Mouse (Mus musculus) G1E (cell line): ENCODE measurements at regions not wholly inside any gene's neighbourhood (a gene's known extent, or its start where the extent isn't known, plus 50 kb on each side); places are given as distances from the start of the nearest gene placed in this dataset.

Experiments
- ATAC-seq: 2 replicates; pipeline ENCODE4 v1.8.0; 2016; ENCODE audit warnings: mild to moderate bottlenecking; ENCODE audit not compliant: insufficient number of reproducible peaks, poor library complexity, low FRiP score, severe bottlenecking; ENCODE audit errors: extremely low read depth
- DNase-seq: peaks from one replicate; pipeline ENCODE4 v3.0.0; 2012; ENCODE audit warnings: low spot score
- H3K27me3 ChIP-seq: 2 replicates; pipeline ENCODE4 v1.6.1; 2012; ENCODE audit warnings: mild to moderate bottlenecking, low read length, inconsistent platforms; ENCODE audit not compliant: insufficient read depth
- H3K36me3 ChIP-seq: replicated peaks from 2 replicates; pipeline ENCODE3; 2012; ENCODE audit warnings: mild to moderate bottlenecking, inconsistent platforms
- H3K4me1 ChIP-seq: 2 replicates; pipeline ENCODE4 v1.6.1; 2012; ENCODE audit warnings: low read depth, low read length, inconsistent platforms, mixed read lengths; ENCODE audit not compliant: insufficient read depth
- H3K4me3 ChIP-seq: 2 replicates; pipeline ENCODE4 v1.5.1; 2012; ENCODE audit warnings: low read depth, mild to moderate bottlenecking, inconsistent platforms, low read length, moderate library complexity, mixed read lengths
- H3K9me3 ChIP-seq: replicated peaks from 2 replicates; pipeline ENCODE4 v1.6.1; 2012; ENCODE audit warnings: inconsistent platforms
- CTCF ChIP-seq: IDR thresholded peaks from 2 replicates; pipeline ENCODE4 v1.5.1; 2012; ENCODE audit warnings: low read depth, low read length, inconsistent platforms, mixed read lengths
- GATA1 ChIP-seq: IDR thresholded peaks from 2 replicates; pipeline ENCODE4 v1.6.1; 2012; ENCODE audit warnings: borderline replicate concordance, low read length, inconsistent platforms, mixed read lengths
- GATA2 ChIP-seq: IDR thresholded peaks from 2 replicates; pipeline ENCODE4 v1.6.1; 2012; ENCODE audit warnings: low read depth, low read length, inconsistent platforms, borderline replicate concordance
- POLR2AphosphoS5 ChIP-seq: IDR thresholded peaks from 2 replicates; pipeline ENCODE4 v1.6.1; 2012; ENCODE audit warnings: low read depth, low read length, inconsistent platforms; ENCODE audit not compliant: insufficient replicate concordance
- TAL1 ChIP-seq: conservative IDR thresholded peaks from 2 replicates; pipeline ENCODE4 v1.6.1; 2012; ENCODE audit warnings: low read depth, low read length, inconsistent platforms, mixed read lengths

DNA sequence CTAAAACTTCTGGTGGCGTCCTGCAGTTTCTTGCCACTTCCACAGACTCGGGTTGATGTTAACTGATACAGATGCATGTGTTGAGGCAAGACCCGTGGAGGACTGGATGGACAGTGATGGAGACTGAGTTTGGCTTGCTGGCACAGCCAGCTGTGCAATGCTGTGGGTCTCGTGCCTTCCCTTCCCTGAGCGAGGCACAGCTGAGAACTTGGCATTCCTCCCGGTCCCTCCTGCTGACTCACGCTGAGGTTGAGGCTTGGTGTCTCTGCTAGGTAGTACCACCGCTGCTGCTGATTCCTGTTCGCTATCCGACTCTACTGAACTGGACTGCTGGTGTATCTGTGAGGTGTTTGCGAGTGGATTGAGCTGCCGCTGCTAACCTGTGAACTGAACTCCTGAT lies 109.2 kb downstream of the Kif26a start:
- ATAC-seq (no peak), DNase-seq (no peak)
- H3K4me3 ChIP-seq = no peak overlapping the region
- no peaks in the 10 kb centered on the region for H3K4me1 ChIP-seq
- H3K9me3 ChIP-seq = no peaks in the 10 kb centered on the region
- no peaks in the 10 kb centered on the region for H3K36me3 ChIP-seq
- TF ChIP-seq TAL1 = no peak
- TF ChIP-seq GATA2 = no peak
- TF ChIP-seq GATA1 = no peak
- TF ChIP-seq POLR2AphosphoS5 = no peak
- no peak for TF ChIP-seq CTCF
- H3K27me3 ChIP-seq = peaks cover 7% of the 10 kb centered on the region; the same call in 1 of the 2 replicates

DNA sequence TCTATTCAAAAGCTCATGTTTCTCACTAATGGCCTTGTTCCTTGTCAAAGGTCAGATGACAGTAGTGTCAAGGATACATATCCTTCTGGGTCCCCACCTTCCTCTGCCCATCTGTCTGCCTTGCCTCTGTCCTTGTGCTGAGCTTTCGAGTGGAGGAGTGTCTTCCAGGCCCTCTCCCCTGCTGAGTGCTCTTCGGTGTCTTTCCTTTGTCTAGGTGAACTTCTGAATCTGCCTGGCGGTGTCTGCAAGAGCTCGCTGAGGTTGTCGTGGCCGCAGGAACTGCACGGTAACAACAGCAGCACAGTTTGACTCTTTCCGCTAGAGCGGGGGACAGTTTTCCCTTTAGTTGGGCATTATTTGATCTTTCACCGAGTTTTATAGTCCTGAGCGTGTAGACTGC lies 111.7 kb downstream of the Kif26a start:
- no peaks in the 10 kb centered on the region for H3K36me3 ChIP-seq
- peaks cover 7% of the 10 kb centered on the region; the same call in 1 of the 2 replicates for H3K27me3 ChIP-seq
- no peaks in the 10 kb centered on the region for H3K9me3 ChIP-seq
- H3K4me1 ChIP-seq = no peaks in the 10 kb centered on the region
- ATAC-seq = no peak
- no peak overlapping the region for H3K4me3 ChIP-seq
- TF ChIP-seq CTCF (no peak), GATA2 (no peak), TAL1 (no peak), GATA1 (no peak), POLR2AphosphoS5 (no peak)
- DNase-seq = no peak

DNA sequence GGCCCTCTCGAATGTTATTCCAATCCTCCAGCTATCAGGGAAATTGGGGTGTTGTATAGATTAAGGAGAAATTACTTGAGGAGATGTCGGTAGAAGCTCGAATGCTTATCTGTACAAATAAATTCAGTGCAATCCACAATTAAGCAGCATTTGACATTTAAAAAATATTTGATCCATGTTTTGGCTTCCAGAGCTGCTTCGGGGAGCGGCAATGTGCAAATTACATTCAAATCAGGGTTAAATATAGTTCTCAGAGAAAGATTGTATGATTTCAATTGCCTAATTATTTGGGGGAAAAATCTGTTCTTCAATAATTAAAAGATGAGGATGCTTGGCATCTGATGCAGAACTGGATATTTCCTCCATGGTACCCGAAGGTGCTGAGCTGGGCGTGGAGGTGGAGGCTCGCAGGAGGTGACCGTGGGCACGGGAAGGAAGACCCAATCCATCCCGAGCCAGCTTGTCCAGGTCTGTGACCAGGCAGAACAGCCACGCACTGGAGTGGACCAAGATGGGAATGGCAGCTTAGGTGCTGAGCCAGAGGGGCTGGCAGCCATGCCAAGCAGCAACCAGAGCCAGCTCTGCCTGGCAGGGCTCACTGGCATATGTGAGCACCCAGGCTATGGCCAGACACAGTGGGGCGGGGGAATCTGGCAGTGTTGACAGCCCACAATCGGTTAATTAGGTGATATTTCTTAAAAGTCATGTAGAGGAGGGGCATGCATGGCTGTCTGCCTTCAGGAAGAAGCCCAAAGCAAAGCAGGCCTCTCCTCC lies 117.5 kb downstream of the Kif26a start:
- Histone ChIP-seq H3K4me1 (no peaks in the 10 kb centered on the region), H3K36me3 (no peaks in the 10 kb centered on the region), H3K4me3 (no peak overlapping the region), H3K27me3 (peaks cover 5% of the 10 kb centered on the region; the same call in 1 of the 2 replicates), H3K9me3 (no peaks in the 10 kb centered on the region)
- ATAC-seq = no peak
- TF ChIP-seq GATA1 = no peak
- no peak for TF ChIP-seq POLR2AphosphoS5
- TF ChIP-seq TAL1 = no peak
- DNase-seq = no peak

DNA sequence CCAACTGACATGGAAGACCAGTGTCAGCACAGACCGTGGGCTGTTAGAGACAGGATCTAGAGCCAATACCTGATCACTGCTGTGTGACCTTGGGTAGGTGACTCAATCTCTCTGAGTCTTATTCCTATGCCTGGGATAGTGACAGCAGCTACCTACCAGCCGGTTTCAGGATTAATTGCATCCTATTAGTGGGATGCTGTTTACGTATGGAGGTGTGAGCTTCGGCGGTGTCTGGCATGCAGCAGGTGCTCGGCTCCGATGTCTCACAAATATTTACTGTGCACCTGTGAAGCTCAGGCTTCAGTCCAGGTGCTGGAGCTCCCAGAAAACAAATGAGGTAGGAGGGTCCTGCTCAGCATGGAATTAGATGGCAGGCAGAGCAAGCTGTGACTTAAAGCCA lies 118.2 kb downstream of the Kif26a start:
- Histone ChIP-seq H3K36me3 (no peaks in the 10 kb centered on the region), H3K9me3 (no peaks in the 10 kb centered on the region), H3K27me3 (peaks cover 5% of the 10 kb centered on the region; the same call in 1 of the 2 replicates), H3K4me1 (no peaks in the 10 kb centered on the region), H3K4me3 (no peak overlapping the region)
- no peak for DNase-seq
- ATAC-seq = no peak
- TF ChIP-seq CTCF = no peak
- TF ChIP-seq TAL1 = no peak
- no peak for TF ChIP-seq POLR2AphosphoS5
- no peak for TF ChIP-seq GATA2
- no peak for TF ChIP-seq GATA1

DNA sequence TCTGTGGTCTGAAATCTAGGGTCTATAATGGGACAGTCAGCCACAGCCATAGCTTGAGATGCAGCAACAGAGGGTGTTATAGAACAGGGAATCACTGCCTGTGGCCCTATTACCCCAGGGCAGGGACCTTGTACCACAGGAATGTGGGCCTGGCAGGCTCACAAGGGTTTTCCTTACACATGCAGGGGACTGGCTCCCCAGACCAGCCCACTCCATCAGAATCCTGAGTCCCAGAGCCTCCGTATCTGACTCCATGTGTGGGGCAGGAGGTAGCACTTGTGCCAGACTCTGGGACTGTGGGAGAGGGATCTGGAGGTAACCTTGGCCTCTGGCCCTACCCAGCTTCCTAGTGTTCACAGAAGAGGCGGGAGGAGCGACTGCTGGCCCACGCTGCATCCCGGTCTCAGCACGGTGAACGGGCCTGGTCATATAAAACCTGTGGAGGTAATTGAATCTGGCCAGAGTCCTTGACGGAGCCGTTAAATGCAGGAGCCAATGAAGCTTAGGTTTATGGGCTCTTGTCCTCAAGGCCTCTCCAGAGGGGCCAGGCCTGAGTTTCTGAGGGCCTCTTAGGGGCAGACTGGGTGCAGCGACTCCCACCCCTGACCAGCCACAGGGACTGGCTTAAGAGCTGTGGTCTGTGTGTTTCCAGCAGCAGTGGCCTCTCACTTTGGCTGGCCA lies 119.4 kb downstream of the Kif26a start:
- Histone ChIP-seq H3K27me3 (peaks cover 5% of the 10 kb centered on the region; the same call in 1 of the 2 replicates), H3K4me3 (no peak overlapping the region), H3K4me1 (no peaks in the 10 kb centered on the region), H3K9me3 (no peaks in the 10 kb centered on the region), H3K36me3 (no peaks in the 10 kb centered on the region)
- no peak for DNase-seq
- no peak for ATAC-seq
- TF ChIP-seq GATA2 (no peak), TAL1 (no peak), POLR2AphosphoS5 (no peak)

DNA sequence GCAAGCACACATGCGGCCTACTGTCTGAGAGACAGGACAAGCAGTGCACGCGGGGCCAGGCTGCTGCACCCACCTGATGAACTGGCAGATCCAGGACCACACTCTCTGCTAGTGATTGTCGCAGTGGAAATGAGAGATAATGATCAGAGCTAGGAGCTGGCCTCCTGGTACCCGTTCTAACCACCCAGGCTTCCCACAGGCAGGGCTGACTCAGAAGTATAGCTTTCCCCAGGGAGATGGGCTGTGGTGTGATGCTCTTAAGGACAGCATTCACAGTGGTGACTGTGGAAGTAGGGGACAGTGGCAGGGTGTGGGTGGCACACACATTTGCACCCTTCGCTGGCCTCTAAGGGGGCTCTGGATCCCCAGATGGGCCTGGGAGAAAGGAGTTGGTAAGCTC lies 128.0 kb downstream of the Kif26a start:
- Histone ChIP-seq H3K4me1 (no peaks in the 10 kb centered on the region), H3K36me3 (no peaks in the 10 kb centered on the region), H3K9me3 (no peaks in the 10 kb centered on the region), H3K4me3 (no peak overlapping the region), H3K27me3 (no peaks in the 10 kb centered on the region; the same call in 1 of the 2 replicates)
- no peak for ATAC-seq
- TF ChIP-seq POLR2AphosphoS5 (no peak), GATA1 (no peak), GATA2 (no peak), CTCF (no peak), TAL1 (no peak)
- DNase-seq = no peak
